Mouse (Mus musculus) midbrain, postnatal 0 days (tissue): ENCODE measurements around the gene Hoxc11. TPM values are rescaled to one million over a fixed set of nuclear protein-coding genes. Genes with fewer than 3 reads are reported as not detected.
A peak's percentile ranks its signal among the peaks of the same experiment; 100 is the strongest.

Experiments used
- ATAC-seq: fragments of 200-750 bp; cut with Nextera tagmentation; 2 replicates; pipeline ENCODE4 v1.8.0; 2017; ENCODE audit warnings: moderate number of reproducible peaks, mild to moderate bottlenecking, moderate TSS enrichment, moderate library complexity; ENCODE audit not compliant: low FRiP score
- DNase-seq: peaks from one replicate; pipeline ENCODE4 v3.0.0-alpha.2; 2015; ENCODE audit warnings: low spot score
- H3K27ac ChIP-seq: fragments of 300-500 bp; sonication (generic); 2 replicates; pipeline ENCODE4 v1.5.1; 2014; ENCODE audit warnings: low read depth, mild to moderate bottlenecking, low read length, mixed read lengths
- H3K27me3 ChIP-seq: fragments of 300-500 bp; sonication (generic); 2 replicates; pipeline ENCODE4 v1.6.1; 2014; ENCODE audit warnings: low read length, control low read depth, mixed read lengths; ENCODE audit not compliant: insufficient read depth
- H3K36me3 ChIP-seq: fragments of 300-500 bp; sonication (generic); 2 replicates; pipeline ENCODE4 v1.6.1; 2014; ENCODE audit warnings: low read length, control low read depth, mixed read lengths; ENCODE audit not compliant: insufficient read depth
- H3K4me1 ChIP-seq: fragments of 300-500 bp; sonication (generic); 2 replicates; pipeline ENCODE4 v1.6.1; 2014; ENCODE audit warnings: mild to moderate bottlenecking, control low read depth, antibody characterized with exemption, low read length, mixed read lengths; ENCODE audit not compliant: insufficient read depth
- H3K4me2 ChIP-seq: fragments of 300-500 bp; sonication (generic); 2 replicates; pipeline ENCODE4 v1.6.1; 2014; ENCODE audit warnings: low read depth, mild to moderate bottlenecking, low read length, mixed read lengths; ENCODE audit not compliant: poor library complexity, severe bottlenecking
- H3K4me3 ChIP-seq: fragments of 300-500 bp; sonication (generic); 2 replicates; pipeline ENCODE4 v1.5.1; 2014; ENCODE audit warnings: low read depth, mild to moderate bottlenecking, low read length, moderate library complexity
- H3K9ac ChIP-seq: fragments of 300-500 bp; sonication (generic); replicated peaks from 2 replicates; pipeline ENCODE4 v1.6.1; 2014; ENCODE audit warnings: mild to moderate bottlenecking, low read length, moderate library complexity, mixed read lengths; ENCODE audit not compliant: poor library complexity, severe bottlenecking
- H3K9me3 ChIP-seq: fragments of 300-500 bp; sonication (generic); 2 replicates; pipeline ENCODE4 v1.6.1; 2016; ENCODE audit warnings: low read length, control low read depth
- CTCF ChIP-seq: IDR thresholded peaks from 2 replicates; pipeline ENCODE4 v1.5.1; 2016; ENCODE audit warnings: antibody characterized with exemption, mild to moderate bottlenecking
- WGBS: fragments of 180-500 bp; shearing (Covaris S2); extraction: QIAGEN DNeasy Blood & Tissue Kit; methylation state at CpG from one replicate; pipeline ENCODE4 v1.1.7; 2014; 5-methylcytosine and 5-hydroxymethylcytosine counted together
- polyA plus RNA-seq: library from polyadenylated mRNA; unstranded; fragments of >200 nt; fragmentation: Nextera tagmentation; extraction: Ambion mirVana; gene quantifications from 2 replicates; pipeline ENCODE4 v1.2.1, GENCODE M21; 2015
- total RNA-seq: library from RNA; depleted of rRNA; stranded (reverse); fragments of >200 nt; gene quantifications from 2 replicates; pipeline ENCODE4 v1.2.3, GENCODE M21; 2014

Gene Hoxc11
- total and polyA plus RNA-seq, 2 experiments from 2014 or later = not detected

GRCm38 (mm10) chr15:102984521-102984920 is 30.3 kb downstream of the Hoxc11 start:
- no peak overlapping the region for H3K9ac ChIP-seq
- no peaks in the 10 kb centered on the region for H3K36me3 ChIP-seq
- WGBS = 2% methylated on average over 10 of the region's 10 CpGs
- ATAC-seq (no peak), DNase-seq (no peak)
- no peak overlapping the region for H3K27ac ChIP-seq
- H3K4me2 ChIP-seq = no peak overlapping the region
- no peaks in the 10 kb centered on the region for H3K4me1 ChIP-seq
- no peak overlapping the region for H3K4me3 ChIP-seq
- no peaks in the 10 kb centered on the region for H3K9me3 ChIP-seq
- H3K27me3 ChIP-seq = peaks cover 91% of the 10 kb centered on the region
- TF ChIP-seq CTCF = no peak

DNA sequence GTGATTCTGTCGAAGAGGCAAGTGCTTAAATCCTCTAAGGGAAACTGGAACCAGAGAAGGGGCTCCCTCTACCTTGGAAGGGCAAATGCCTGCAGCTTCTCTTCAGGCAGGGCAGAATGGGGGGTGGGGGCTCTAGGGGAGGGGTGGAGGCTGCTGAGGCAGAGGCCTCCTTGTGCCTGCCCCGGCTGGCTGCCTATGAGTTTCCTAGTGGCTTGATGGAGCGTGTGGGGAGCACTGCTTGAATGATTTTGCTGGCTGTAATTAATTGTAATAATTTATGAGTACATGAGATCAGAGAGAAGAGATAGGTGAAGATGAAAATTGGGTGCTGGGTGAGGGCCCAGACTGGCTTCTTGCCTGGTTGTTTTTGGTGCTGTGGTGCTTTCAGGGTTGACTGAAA is 30.7 kb downstream of the Hoxc11 start:
- ATAC-seq = no peak
- DNase-seq = no peak
- Histone ChIP-seq H3K9me3 (no peaks in the 10 kb centered on the region), H3K36me3 (no peaks in the 10 kb centered on the region), H3K4me3 (no peak overlapping the region), H3K27ac (no peak overlapping the region), H3K4me1 (no peaks in the 10 kb centered on the region), H3K9ac (no peak overlapping the region), H3K27me3 (peaks cover 91% of the 10 kb centered on the region), H3K4me2 (no peak overlapping the region)
- 6% methylated on average over 3 of the region's 3 CpGs for WGBS
- no peak for TF ChIP-seq CTCF

DNA sequence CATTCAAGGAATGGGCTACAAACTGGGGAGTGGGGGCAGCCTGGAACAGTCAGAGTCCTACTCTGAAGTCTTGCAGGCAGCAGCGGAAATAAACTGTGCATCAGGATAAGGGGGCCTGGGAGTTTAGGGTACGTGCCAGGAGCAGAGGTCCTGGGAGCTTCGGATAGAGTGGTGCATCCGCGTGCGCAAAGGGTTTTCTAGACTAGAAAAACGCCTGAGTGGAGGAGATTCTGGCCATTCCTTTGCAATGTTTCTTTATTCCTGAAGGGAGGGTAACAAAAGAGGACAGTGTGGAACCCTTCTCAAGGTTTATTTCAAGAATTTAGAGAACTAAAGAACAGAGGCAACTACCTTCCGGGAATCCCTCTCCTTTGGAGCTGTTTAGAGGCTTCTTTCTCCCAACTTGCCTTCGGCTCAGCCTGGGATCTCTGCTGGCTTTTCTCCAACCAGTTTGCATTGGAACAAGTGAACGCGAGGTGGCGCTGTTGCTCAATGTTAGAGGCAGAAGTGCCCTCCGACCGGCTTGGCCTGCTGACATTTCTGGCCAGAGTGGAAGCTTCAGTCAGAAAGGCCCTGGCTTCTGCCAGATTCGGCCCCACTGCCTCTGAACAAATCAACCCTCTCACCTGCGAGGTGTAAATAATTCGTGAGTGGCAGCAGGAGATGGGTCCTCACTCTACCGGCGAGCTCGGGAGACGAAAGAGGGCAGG is 33.1 kb downstream of the Hoxc11 start:
- Histone ChIP-seq H3K4me3 (no peak overlapping the region), H3K4me2 (no peak overlapping the region), H3K9ac (no peak overlapping the region), H3K9me3 (no peaks in the 10 kb centered on the region), H3K27me3 (peaks cover 97% of the 10 kb centered on the region), H3K27ac (no peak overlapping the region), H3K4me1 (no peaks in the 10 kb centered on the region), H3K36me3 (no peaks in the 10 kb centered on the region)
- DNase-seq = peak; percentile 94
- peak; percentile 93 for TF ChIP-seq CTCF
- WGBS = 3% methylated on average over 21 of the region's 21 CpGs
- no peak for ATAC-seq

- Histone ChIP-seq H3K27ac (no peak overlapping the region), H3K4me3 (no peak overlapping the region), H3K4me2 (no peak overlapping the region), H3K4me1 (no peaks in the 10 kb centered on the region), H3K9ac (no peak overlapping the region), H3K9me3 (no peaks in the 10 kb centered on the region), H3K36me3 (no peaks in the 10 kb centered on the region), H3K27me3 (peaks cover 98% of the 10 kb centered on the region)
- WGBS = 18% methylated on average over 5 of the region's 5 CpGs
- ATAC-seq (no peak), DNase-seq (no peak)
- no peak for TF ChIP-seq CTCF
Measured at GRCm38 (mm10) chr15:102988078-102988477, 33.9 kb downstream of the Hoxc11 start.

DNA sequence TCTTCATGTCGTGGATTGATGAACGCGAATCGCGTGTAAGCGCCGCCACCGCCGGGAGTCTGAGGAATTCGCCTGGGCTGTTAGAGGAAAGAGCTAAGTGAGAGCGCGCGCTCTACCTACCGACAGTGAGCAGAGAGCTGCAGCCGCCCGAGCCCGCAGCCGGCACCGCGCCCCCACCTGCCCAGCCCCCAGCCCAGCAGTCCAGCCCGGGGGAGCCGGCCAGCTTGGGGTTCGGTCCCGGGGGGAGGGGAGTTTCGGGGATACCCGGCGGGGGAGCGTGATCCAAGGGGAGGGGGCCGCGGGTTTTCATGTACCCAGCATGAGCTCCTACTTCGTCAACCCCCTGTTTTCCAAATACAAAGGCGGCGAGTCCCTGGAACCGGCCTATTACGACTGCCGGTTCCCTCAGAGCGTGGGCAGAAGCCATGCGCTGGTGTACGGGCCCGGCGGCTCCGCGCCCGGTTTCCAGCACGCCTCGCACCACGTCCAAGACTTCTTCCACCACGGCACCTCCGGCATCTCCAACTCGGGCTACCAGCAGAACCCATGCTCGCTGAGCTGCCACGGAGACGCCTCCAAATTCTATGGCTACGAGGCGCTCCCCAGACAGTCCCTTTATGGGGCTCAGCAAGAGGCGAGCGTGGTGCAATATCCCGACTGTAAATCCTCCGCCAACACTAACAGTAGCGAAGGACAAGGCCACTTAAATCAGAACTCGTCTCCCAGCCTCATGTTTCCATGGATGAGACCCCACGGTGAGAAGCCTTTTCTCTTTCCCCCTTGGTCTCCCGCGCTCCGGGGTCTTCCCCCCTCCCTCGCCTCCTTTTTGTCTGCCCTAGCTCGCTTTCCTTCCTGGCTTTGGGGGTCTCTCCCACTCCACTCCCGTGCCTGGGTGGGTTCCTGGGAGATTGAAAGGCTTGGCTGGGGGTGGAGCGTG is 36.5 kb downstream of the Hoxc11 start, which contains the start of gene Hoxc8:
Gene Hoxc8, plus strand, starts transcription at position 147 of the 937 bp plus-strand sequence.
- no peak within 1 kb of the TSS for H3K4me3 ChIP-seq
- peaks cover 95% of the 10 kb centered on the region for H3K27me3 ChIP-seq
- no peak within 1 kb of the TSS for H3K9ac ChIP-seq
- H3K4me1 ChIP-seq = no peaks in the 10 kb centered on the region
- no peaks in the 10 kb centered on the region for H3K9me3 ChIP-seq
- no peak within 1 kb of the TSS for H3K27ac ChIP-seq
- TF ChIP-seq CTCF = no peak
- WGBS = 1% methylated on average over 58 of the region's 69 CpGs
- ATAC-seq = no peak
- no peak for DNase-seq
- no peak within 1 kb of the TSS for H3K4me2 ChIP-seq
- H3K36me3 ChIP-seq = no peaks in the 10 kb centered on the region

DNA sequence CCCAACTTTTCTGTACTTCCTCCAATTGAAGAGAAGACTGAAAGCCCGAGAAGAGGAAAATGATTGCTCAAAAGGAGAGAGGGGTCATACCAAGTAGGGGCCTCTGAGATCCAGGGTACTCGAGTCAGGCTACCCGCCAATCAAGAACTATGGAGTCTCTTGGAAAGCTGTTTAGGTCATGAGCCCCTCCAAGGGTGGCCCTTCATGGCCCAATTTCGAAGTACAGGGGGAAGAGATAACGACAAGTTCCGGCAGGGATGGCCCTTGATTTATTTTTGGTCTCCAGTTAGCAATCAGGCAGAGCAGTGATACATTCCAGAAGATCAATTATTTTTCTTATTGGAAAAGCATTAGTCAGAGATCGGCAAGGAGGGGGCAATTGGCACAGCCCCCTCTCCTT is 37.6 kb downstream of the Hoxc11 start:
- DNase-seq (no peak), ATAC-seq (no peak)
- 6% methylated on average over 7 of the region's 7 CpGs for WGBS
- no peaks in the 10 kb centered on the region for H3K4me1 ChIP-seq
- peaks cover 94% of the 10 kb centered on the region for H3K27me3 ChIP-seq
- H3K9me3 ChIP-seq = no peaks in the 10 kb centered on the region
- no peak overlapping the region for H3K9ac ChIP-seq
- H3K4me3 ChIP-seq = no peak overlapping the region
- H3K27ac ChIP-seq = no peak overlapping the region
- no peaks in the 10 kb centered on the region for H3K36me3 ChIP-seq
- H3K4me2 ChIP-seq = no peak overlapping the region
- TF ChIP-seq CTCF = no peak
